Mouse (Mus musculus) cortical plate, adult 2 months (tissue): ENCODE results near the gene Stac3. TPM values are rescaled to one million over a fixed set of nuclear protein-coding genes. Genes with fewer than 3 reads are reported as not detected.

Experiments
- H3K27ac ChIP-seq: fragments of 200-500 bp; 2 replicates; pipeline ENCODE4 v1.5.1; 2012; ENCODE audit warnings: low read length, control low read depth, inconsistent platforms; ENCODE audit not compliant: insufficient read depth
- H3K4me1 ChIP-seq: fragments of 200-500 bp; 2 replicates; pipeline ENCODE4 v1.6.1; 2011; ENCODE audit warnings: low read length; ENCODE audit not compliant: control insufficient read depth, insufficient read depth
- H3K4me3 ChIP-seq: fragments of 200-500 bp; 2 replicates; pipeline ENCODE4 v1.5.1; 2011; ENCODE audit warnings: mild to moderate bottlenecking, low read length, control low read depth; ENCODE audit not compliant: insufficient read depth
- CTCF ChIP-seq: fragments of 200-500 bp; IDR thresholded peaks from 2 replicates; pipeline ENCODE4 v1.5.1; 2011; ENCODE audit warnings: mild to moderate bottlenecking, control low read depth, low read length; ENCODE audit not compliant: insufficient read depth; ENCODE audit errors: extremely low read depth
- POLR2A ChIP-seq: fragments of 200-500 bp; IDR thresholded peaks from 2 replicates; pipeline ENCODE4 v1.6.1; 2011; ENCODE audit warnings: mild to moderate bottlenecking, low read length, control low read depth; ENCODE audit not compliant: insufficient read depth; ENCODE audit errors: extremely low read depth
- polyA plus RNA-seq: library from polyadenylated mRNA; depleted of rRNA; stranded (reverse); fragments of >200 nt; gene quantifications from 2 replicates; pipeline ENCODE4 v1.2.3, GENCODE M21; 2012

The Stac3 gene
- polyA plus RNA-seq, 1 experiment: 10.6 TPM

GRCm38 (mm10) chr10:127514111-127514698, 12.7 kb downstream of the Stac3 start:
- no peak for TF ChIP-seq POLR2A
- TF ChIP-seq CTCF: no peak
- Histone ChIP-seq H3K4me3 (no peak overlapping the region), H3K27ac (no peak overlapping the region), H3K4me1 (peaks cover 7% of the 10 kb centered on the region)

- TF ChIP-seq POLR2A (no peak), CTCF (no peak)
- Histone ChIP-seq H3K4me3 (no peak within 1 kb of the TSS), H3K4me1 (peaks cover 6% of the 10 kb centered on the region), H3K27ac (no peak within 1 kb of the TSS)
These were observed 13.3 kb downstream of the Stac3 start, which contains the start of gene Ndufa4l2 for GRCm38 (mm10) chr10:127514764-127515163. Gene Ndufa4l2, plus strand, starts transcription at chr10:127514967.

GRCm38 (mm10) chr10:127515271-127515982, 13.9 kb downstream of the Stac3 start:
- TF ChIP-seq POLR2A (no peak), CTCF (no peak)
- no peak overlapping the region for H3K4me3 ChIP-seq
- peaks cover 2% of the 10 kb centered on the region for H3K4me1 ChIP-seq
- H3K27ac ChIP-seq: no peak overlapping the region

GRCm38 (mm10) chr10:127515983-127516459, 14.5 kb downstream of the Stac3 start:
- H3K4me3 ChIP-seq: no peak overlapping the region
- TF ChIP-seq CTCF (no peak), POLR2A (no peak)
- no peak overlapping the region for H3K27ac ChIP-seq
- peaks cover 1% of the 10 kb centered on the region; the same call in 1 of the 2 replicates for H3K4me1 ChIP-seq

GRCm38 (mm10) chr10:127516576-127517260, 15.2 kb downstream of the Stac3 start:
- H3K4me3 ChIP-seq: no peak overlapping the region
- peaks cover 3% of the 10 kb centered on the region; the same call in 1 of the 2 replicates for H3K4me1 ChIP-seq
- TF ChIP-seq CTCF (no peak), POLR2A (no peak)
- H3K27ac ChIP-seq: no peak overlapping the region

GRCm38 (mm10) chr10:127517941-127518340, 16.5 kb downstream of the Stac3 start:
- Histone ChIP-seq H3K4me3 (no peak overlapping the region), H3K27ac (no peak overlapping the region), H3K4me1 (peaks cover 3% of the 10 kb centered on the region; the same call in 1 of the 2 replicates)
- TF ChIP-seq CTCF: no peak
- TF ChIP-seq POLR2A: no peak

- Histone ChIP-seq H3K27ac (no peak overlapping the region), H3K4me3 (no peak overlapping the region), H3K4me1 (peaks cover 3% of the 10 kb centered on the region; the same call in 1 of the 2 replicates)
- TF ChIP-seq CTCF (no peak), POLR2A (no peak)
These were observed 17.7 kb downstream of the Stac3 start for GRCm38 (mm10) chr10:127519041-127519701.

- TF ChIP-seq CTCF (no peak), POLR2A (no peak)
- H3K27ac ChIP-seq: no peak overlapping the region
These were observed 18.6 kb downstream of the Stac3 start for GRCm38 (mm10) chr10:127519903-127520713.

More at GRCm38 (mm10) chr10:127519903-127520713, 18.6 kb downstream of the Stac3 start:
- Histone ChIP-seq H3K4me1 (peaks cover 3% of the 10 kb centered on the region; the same call in 1 of the 2 replicates), H3K4me3 (no peak overlapping the region)
